Mouse (Mus musculus) cortical plate, adult 2 months (tissue): ENCODE results near the gene Stk31.

ENCODE experiments used
- CTCF ChIP-seq: fragments of 200-500 bp; IDR thresholded peaks from 2 replicates; pipeline ENCODE4 v1.5.1; 2011; ENCODE audit warnings: mild to moderate bottlenecking, control low read depth, low read length; ENCODE audit not compliant: insufficient read depth; ENCODE audit errors: extremely low read depth
- POLR2A ChIP-seq: fragments of 200-500 bp; IDR thresholded peaks from 2 replicates; pipeline ENCODE4 v1.6.1; 2011; ENCODE audit warnings: mild to moderate bottlenecking, low read length, control low read depth; ENCODE audit not compliant: insufficient read depth; ENCODE audit errors: extremely low read depth

DNA sequence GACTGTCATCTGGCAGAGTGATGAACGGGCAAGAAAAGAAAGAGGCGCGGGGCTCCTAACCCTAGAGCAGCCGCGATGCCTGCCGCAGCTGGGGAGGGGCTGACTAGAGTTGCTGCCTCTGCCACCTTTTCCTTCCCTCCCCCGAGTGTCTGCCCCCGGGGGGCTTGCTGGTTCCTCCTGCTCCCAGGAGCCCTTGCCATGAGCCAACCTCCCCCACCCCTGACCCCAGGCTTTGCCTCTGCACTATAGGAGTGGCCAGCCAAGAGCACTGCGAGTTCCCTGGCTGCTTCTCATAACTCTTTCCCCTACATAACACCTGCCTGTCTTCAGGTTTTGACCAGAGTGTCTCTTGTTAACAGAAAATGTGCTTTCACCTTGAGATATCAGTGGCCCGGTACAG, 96.1 kb downstream of the Stk31 start:
- TF ChIP-seq POLR2A (no peak), CTCF (no peak)
